Mouse (Mus musculus) CD4-positive naive resting alpha-beta T cell, adult 57 days (primary cell): ENCODE measurements around the gene 2310039H08Rik. TPM values are rescaled to one million over a fixed set of nuclear protein-coding genes. Genes with fewer than 3 reads are reported as not detected.

Source experiments
- total RNA-seq: library from RNA; stranded (reverse); gene quantifications from one replicate; pipeline ENCODE4 v1.2.4, GENCODE M21; 2023

2310039H08Rik gene
- total RNA-seq = 16.3 TPM

DNA sequence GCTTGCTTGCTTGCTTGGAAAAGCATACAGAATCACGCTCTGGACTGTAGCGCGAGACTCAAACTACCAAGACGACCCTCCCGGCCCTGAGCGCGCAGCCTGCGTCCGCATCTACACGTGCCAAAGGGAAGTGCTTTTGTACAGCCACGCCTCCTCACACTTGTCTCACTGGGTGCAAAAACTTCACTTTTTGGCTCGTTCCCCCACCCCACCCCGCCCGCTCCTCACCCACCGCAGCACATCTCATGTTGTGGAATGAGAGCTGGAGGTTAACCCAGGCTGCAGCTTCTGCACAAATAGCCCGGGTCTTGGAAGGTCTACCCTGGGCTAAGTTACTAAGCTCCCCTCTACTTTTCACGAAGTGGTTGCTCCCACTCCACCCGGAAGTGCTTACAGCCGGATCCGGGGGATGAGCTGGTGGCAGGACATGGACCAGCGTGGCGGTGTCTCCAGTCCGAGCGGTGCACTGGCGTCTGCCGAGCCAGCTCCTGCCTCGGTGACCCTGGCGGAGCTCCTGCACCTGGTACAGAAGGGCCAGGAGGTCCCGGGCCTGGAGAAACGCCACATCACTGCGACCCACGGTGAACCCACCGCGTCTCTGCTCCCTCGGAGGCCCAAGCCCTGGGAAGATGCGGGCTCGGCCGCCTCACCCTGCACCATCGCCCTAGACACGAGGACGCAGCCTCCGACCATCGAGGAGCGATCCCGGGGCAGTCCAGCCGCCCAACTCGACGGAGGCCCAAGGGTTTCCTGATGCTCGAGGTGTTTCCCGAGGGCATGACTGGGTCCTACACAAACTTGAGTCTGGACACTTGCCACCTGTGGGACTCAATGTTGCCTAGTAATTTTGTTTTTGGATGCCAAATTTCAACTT lies at the start of gene 2310039H08Rik:
2310039H08Rik (plus strand) TSS at position 232 of the 874 bp plus-strand sequence.

GRCm38 (mm10) chr17:46728904-46729318 lies 43.5 kb upstream of the 2310039H08Rik start, which contains the start of gene Gnmt:
Gene Gnmt, minus strand, starts transcription at chr17:46729168.

DNA sequence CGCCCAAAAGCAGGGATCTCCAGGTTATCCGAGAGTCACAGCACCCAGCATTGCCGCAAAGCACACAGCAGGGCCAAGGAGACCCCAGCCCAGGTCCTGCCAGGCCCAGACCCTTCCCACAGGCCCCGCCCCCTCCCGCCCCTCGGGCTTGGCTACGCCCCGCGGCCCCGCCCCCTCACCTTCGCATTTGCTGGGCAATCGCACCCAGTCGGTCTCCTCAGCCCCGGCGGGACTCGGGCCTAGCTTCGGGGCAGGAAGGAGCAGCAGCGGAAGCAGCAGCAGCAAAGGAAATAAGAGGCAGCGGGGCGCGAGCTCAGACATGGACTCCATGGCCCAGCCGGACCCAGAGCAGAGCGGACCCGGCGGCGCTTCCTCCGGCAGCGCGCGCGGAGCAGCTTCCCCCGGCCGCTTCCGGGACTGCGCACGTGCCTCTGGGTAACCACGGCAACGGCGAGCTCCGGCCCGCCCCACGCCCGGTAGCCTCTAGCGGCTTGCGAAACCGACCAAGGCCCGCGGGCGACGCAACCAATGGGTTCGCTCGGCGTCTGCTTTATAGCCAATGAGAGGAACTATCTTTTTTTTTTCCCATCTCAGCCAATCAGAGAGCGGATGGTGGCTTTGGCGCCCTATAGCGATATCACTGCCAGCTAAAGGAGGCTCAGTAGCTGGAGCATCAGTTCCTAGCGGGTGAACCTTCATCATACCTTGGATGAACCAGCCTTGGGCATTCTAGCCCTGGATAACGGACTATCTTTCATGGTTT lies 20.5 kb upstream of the 2310039H08Rik start, which contains the start of gene Cnpy3:
Cnpy3 (minus strand) TSS at position 421 of the 763 bp plus-strand sequence.

DNA sequence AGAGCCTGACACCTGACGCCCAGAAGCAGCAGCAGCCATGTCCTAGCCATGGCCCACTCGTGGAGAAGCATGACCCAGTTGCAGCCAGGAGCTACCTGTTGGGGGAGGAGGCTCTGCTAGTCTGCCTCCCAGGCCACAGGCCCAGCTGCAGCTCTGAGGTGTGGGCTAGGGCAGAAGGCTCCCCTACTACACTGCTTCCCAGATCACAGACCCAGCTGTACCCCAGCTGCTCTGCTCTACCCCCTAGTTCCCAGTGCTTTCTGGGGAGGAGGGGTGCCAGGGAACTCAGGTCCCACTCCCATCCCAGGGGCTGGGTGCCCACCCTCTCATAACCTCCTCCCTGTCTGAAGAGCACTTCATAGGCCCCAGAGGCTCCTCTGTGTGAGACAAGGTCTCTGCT lies 8.9 kb upstream of the 2310039H08Rik start, which contains the start of gene Ptcra:
Ptcra (minus strand) TSS at position 169 of the 400 bp plus-strand sequence.

GRCm38 (mm10) chr17:46782341-46783221 lies 10.1 kb downstream of the 2310039H08Rik start, which contains the start of gene Rpl7l1:
Gene Rpl7l1, minus strand, starts transcription at chr17:46782672.

Other genes starting within 250 kb of the 2310039H08Rik start
- 15.0 TPM for gene Cul9, start 226.2 kb upstream of the 2310039H08Rik start, total RNA-seq
- gene Srf, start 216.5 kb upstream of the 2310039H08Rik start, total RNA-seq = 84.8 TPM
- gene Ptk7, start 143.1 kb upstream of the 2310039H08Rik start, total RNA-seq = 0.21 TPM
- gene Klc4, start 126.6 kb upstream of the 2310039H08Rik start, total RNA-seq = 14.8 TPM
- gene Mrpl2, start 126.4 kb upstream of the 2310039H08Rik start, total RNA-seq = 32.0 TPM
- 5.6 TPM for gene Cul7, start 122.3 kb upstream of the 2310039H08Rik start, total RNA-seq
- gene Rrp36, start 98.3 kb upstream of the 2310039H08Rik start, total RNA-seq = 29.7 TPM
- gene Mea1, start 93.8 kb upstream of the 2310039H08Rik start, total RNA-seq = 49.4 TPM
- 50.4 TPM for gene Klhdc3, start 91.7 kb upstream of the 2310039H08Rik start, total RNA-seq
- 42.6 TPM for gene Ppp2r5d, start 67.5 kb upstream of the 2310039H08Rik start, total RNA-seq
- gene Pex6, start 61.2 kb upstream of the 2310039H08Rik start, total RNA-seq = 29.0 TPM
- 2.0 TPM for gene Gnmt, start 43.5 kb upstream of the 2310039H08Rik start, total RNA-seq
- gene Cnpy3, start 20.4 kb upstream of the 2310039H08Rik start, total RNA-seq = 52.2 TPM
- 0.77 TPM for gene Ptcra, start 8.9 kb upstream of the 2310039H08Rik start, total RNA-seq
- gene Rpl7l1, start 10.0 kb downstream of the 2310039H08Rik start, total RNA-seq = 63.5 TPM
- gene Bicral, start 85.8 kb downstream of the 2310039H08Rik start, total RNA-seq = 60.7 TPM
- gene Tbcc, start 118.0 kb downstream of the 2310039H08Rik start, total RNA-seq = 17.5 TPM
- not detected for gene Prph2, start 137.8 kb downstream of the 2310039H08Rik start, total RNA-seq
- 105 TPM for gene Ubr2, start 237.9 kb downstream of the 2310039H08Rik start, total RNA-seq